Mouse (Mus musculus): ENCODE measurements around the gene Prh1. TPM values are rescaled to one million over a fixed set of nuclear protein-coding genes. Genes with fewer than 3 reads are reported as not detected.
"Not testable (repeated sequence)": the region's sequence is repeated elsewhere in the genome, so short reads cannot be mapped to it uniquely, and the experiment has no call there.

The Prh1 gene
- polyA plus RNA-seq (2016; fragmentation: Nextera tagmentation; extraction: Ambion mirVana): not detected in 2 replicates

- not testable (repeated sequence) for H3K9me3 ChIP-seq (replicated peaks)
Observed at GRCm38 (mm10) chr6:132569509-132569908, at the start of gene Prh1. TSS of gene Prh1 (plus strand) at chr6:132569809.

GRCm38 (mm10) chr6:132595613-132596012 is 26.0 kb downstream of the Prh1 start, which contains the start of gene Prp2:
TSS of gene Prp2 (plus strand) at chr6:132595913.
- 80% methylated on average over 2 of the region's 2 CpGs for WGBS
- H3K27ac ChIP-seq; H3K27me3 ChIP-seq (ENCODE audit: low read depth, poor library complexity, severe bottlenecking); DNase-seq (ENCODE audit: low spot score); H3K4me1 ChIP-seq; H3K9me3 ChIP-seq (replicated peaks); H3K4me3 ChIP-seq; H3K36me3 ChIP-seq: not testable (repeated sequence)

More at GRCm38 (mm10) chr6:132569509-132569908, at the start of gene Prh1:
- H3K27me3 ChIP-seq (ENCODE audit: low read depth, poor library complexity, severe bottlenecking); DNase-seq (ENCODE audit: low spot score); H3K4me1 ChIP-seq; H3K27ac ChIP-seq; H3K4me3 ChIP-seq; H3K36me3 ChIP-seq: not testable (repeated sequence)
- WGBS: 89% methylated on average over 1 of the region's 1 CpGs

Other genes with a start within 250 kb of the Prh1 start
- gene Gm8882, start 205.7 kb upstream of the Prh1 start, polyA plus RNA-seq (2016; fragmentation: Nextera tagmentation; extraction: Ambion mirVana): not detected in 2 replicates
- not detected in 2 replicates for gene Prp2, start 26.1 kb downstream of the Prh1 start, polyA plus RNA-seq (2016; fragmentation: Nextera tagmentation; extraction: Ambion mirVana)
- not detected in 2 replicates for gene A630073D07Rik, start 81.7 kb downstream of the Prh1 start, polyA plus RNA-seq (2016; fragmentation: Nextera tagmentation; extraction: Ambion mirVana)
- gene Tas2r120, start 87.1 kb downstream of the Prh1 start, polyA plus RNA-seq (2016; fragmentation: Nextera tagmentation; extraction: Ambion mirVana): not detected in 2 replicates
- not detected in 2 replicates for gene Tas2r121, start 131.2 kb downstream of the Prh1 start, polyA plus RNA-seq (2016; fragmentation: Nextera tagmentation; extraction: Ambion mirVana)
- gene Tas2r122, start 142.1 kb downstream of the Prh1 start, polyA plus RNA-seq (2016; fragmentation: Nextera tagmentation; extraction: Ambion mirVana): not detected in 2 replicates
- gene Tas2r115, start 168.2 kb downstream of the Prh1 start, polyA plus RNA-seq (2016; fragmentation: Nextera tagmentation; extraction: Ambion mirVana): not detected in 2 replicates
- gene Tas2r124, start 184.9 kb downstream of the Prh1 start, polyA plus RNA-seq (2016; fragmentation: Nextera tagmentation; extraction: Ambion mirVana): not detected in 2 replicates
- not detected in 2 replicates for gene Tas2r102, start 192.3 kb downstream of the Prh1 start, polyA plus RNA-seq (2016; fragmentation: Nextera tagmentation; extraction: Ambion mirVana)
- gene Tas2r136, start 208.4 kb downstream of the Prh1 start, polyA plus RNA-seq (2016; fragmentation: Nextera tagmentation; extraction: Ambion mirVana): not detected in 2 replicates
- not detected in 2 replicates for gene Tas2r117, start 233.0 kb downstream of the Prh1 start, polyA plus RNA-seq (2016; fragmentation: Nextera tagmentation; extraction: Ambion mirVana)